Mouse (Mus musculus) brain, embryonic 14.5 days (tissue): Measurements from ENCODE around the gene Lsg1. TPM values are rescaled to one million over a fixed set of nuclear protein-coding genes. Genes with fewer than 3 reads are reported as not detected.
A peak's percentile ranks its signal among the peaks of the same experiment; 100 is the strongest.

Experiments
- DNase-seq: peaks from one replicate; pipeline ENCODE4 v3.0.0-alpha.2; 2011; ENCODE audit warnings: low read depth
- CTCF ChIP-seq: fragments of 200-500 bp; IDR thresholded peaks from 2 replicates; pipeline ENCODE4 v1.5.1; 2012; ENCODE audit warnings: inconsistent platforms, mild to moderate bottlenecking, moderate library complexity, borderline replicate concordance; ENCODE audit not compliant: insufficient read depth, insufficient read length; ENCODE audit errors: extremely low read depth
- POLR2A ChIP-seq: fragments of 200-500 bp; IDR thresholded peaks from 2 replicates; pipeline ENCODE4 v1.6.1; 2012; ENCODE audit warnings: mild to moderate bottlenecking, inconsistent platforms, borderline replicate concordance; ENCODE audit not compliant: poor library complexity, insufficient read depth, insufficient read length, severe bottlenecking; ENCODE audit errors: extremely low read depth
- polyA plus RNA-seq: library from polyadenylated mRNA; depleted of rRNA; stranded (reverse); fragments of >200 nt; gene quantifications from 2 replicates; pipeline ENCODE4 v1.2.3, GENCODE M21; 2012

Gene Lsg1
- polyA plus RNA-seq, 1 experiment: 29.1 TPM

DNA sequence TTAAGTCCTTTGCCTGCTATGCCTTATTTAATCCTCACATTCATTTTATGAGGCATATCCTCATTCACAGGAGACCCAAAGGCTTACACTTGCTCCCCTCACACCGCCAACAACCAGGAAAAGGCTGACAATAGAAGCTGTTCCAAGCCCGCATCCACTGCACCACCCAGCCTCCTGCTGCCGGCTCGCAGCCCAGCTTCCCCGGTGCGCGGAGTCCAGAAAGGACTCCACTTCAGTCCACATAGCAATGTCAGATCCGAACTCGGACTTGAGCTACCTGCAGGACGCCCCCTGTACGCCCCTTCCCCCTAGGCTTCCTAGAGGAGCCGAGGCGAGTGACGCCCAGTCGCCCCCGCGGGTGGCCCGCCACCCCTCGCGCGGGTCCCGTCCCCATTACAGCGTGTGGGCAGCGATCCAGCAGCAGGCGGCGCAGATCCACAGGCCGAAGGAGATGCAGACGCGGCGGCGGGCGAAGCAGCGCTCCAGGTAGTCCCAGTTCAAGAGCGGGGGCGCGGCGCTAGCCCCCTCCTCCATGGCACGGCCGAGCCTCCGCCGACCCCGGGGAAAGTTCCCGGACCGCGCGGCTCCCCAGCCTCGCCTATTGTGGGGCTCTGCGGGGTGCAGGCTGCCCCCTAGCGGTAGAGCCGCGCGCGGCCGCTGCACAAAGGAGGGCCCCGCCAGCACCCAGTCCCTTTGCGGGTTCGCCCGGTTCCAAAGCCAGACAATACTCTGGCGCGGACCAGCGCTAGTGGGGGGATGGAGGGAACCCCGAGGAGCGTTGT lies 37.2 kb downstream of the Lsg1 start:
- DNase-seq: peak; percentile 88
- TF ChIP-seq POLR2A: peak; percentile 90
- peak; percentile 88 for TF ChIP-seq CTCF

DNA sequence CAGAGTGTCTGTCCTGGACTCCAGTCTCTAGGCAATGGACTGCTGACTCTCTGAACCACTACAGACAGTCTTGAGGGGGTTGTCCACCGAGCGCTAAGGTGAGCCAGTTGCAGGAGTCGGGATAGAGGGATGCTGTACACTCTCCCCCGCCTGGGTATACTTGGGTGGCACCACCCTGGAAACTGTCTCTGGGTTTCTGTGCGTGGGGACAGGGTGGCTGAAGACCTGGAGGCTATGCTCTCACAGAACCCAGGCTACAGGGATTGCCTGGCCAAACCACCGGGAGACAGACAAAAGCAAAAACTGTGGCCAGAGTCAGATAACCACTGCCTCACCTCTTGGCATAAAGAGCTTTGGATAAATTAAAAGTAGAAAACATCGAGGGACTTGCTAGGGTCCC lies 37.9 kb downstream of the Lsg1 start:
- TF ChIP-seq POLR2A (no peak), CTCF (no peak)
- DNase-seq: no peak

DNA sequence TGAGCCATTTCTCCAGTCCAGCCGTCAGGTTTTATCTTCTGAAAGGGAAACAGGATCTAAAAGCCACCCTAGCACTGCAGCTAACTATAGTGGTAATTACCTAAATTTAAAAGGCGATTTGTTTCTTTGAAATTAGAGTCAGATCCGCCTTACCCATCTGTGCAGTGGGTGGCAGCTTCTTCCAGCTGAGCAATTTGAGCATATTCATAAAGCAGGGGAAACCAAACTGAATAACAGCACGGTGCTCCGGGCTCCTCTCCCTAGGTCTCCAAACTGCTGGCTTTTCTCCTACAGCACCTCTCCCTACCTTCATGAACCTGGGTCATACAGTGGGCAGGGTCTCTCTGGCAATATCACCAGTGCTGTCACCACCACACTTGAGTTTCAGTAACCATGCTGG lies 39.1 kb downstream of the Lsg1 start:
- no peak for TF ChIP-seq POLR2A
- no peak for TF ChIP-seq CTCF
- no peak for DNase-seq

DNA sequence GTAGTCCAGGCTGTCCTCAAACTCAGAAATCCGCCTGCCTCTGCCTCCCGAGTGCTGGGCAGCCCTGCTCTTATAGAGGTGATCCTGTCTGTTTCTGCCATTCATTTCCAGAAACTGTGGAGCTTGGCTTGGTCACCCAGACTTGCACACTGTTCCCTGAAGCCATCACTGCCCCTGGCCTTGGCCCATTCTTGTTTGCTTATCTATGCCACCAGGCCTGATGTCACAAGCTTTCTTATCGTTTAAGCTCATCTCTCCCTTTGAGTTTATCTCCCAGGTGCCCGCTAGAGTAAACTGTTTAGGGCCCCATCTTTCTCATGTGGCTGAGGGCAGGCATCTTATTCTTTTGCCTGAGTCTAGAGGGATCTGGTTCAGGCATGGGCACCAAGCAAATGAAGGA lies 42.7 kb downstream of the Lsg1 start:
- DNase-seq: no peak
- TF ChIP-seq POLR2A: no peak
- no peak for TF ChIP-seq CTCF

DNA sequence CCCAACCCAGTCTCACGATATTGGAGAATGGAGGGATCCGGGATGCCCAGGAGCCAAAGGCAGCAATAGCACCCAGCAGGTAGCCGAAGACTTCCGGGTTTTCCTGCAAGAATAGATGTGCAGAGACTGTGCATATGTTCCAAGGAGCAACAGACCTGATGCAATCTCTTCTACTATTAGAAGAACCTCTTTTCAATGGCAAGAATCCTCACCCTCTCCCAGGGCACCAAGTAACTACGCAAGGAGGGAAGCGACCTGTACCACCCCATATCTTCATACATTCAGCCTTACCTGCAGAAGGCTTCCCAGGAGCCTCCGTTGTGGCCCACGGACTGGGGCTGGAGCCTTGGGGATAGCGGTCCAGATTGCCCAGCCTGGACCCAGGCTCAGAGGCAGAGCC lies 44.0 kb downstream of the Lsg1 start:
- no peak for DNase-seq
- no peak for TF ChIP-seq POLR2A
- TF ChIP-seq CTCF: no peak

DNA sequence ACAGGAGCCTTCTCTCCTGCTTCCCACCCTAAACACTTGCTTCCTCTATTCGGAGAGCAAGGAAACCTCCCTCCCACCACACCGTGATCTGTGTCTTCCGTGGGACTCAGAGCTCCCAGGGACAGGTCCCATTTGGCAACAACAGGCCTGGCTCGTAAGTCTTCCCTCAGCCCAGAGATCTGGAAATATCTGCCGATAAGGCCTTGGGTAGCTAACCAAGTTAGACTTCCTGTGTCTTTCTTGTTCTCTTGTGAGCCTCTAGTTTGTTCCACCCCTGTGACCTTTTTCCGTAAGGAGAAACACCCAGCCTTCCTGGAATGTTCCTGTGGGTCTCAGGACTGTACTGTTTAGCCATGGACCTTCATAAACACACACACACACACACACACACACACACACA lies 44.6 kb downstream of the Lsg1 start:
- no peak for DNase-seq
- no peak for TF ChIP-seq POLR2A
- TF ChIP-seq CTCF: no peak

DNA sequence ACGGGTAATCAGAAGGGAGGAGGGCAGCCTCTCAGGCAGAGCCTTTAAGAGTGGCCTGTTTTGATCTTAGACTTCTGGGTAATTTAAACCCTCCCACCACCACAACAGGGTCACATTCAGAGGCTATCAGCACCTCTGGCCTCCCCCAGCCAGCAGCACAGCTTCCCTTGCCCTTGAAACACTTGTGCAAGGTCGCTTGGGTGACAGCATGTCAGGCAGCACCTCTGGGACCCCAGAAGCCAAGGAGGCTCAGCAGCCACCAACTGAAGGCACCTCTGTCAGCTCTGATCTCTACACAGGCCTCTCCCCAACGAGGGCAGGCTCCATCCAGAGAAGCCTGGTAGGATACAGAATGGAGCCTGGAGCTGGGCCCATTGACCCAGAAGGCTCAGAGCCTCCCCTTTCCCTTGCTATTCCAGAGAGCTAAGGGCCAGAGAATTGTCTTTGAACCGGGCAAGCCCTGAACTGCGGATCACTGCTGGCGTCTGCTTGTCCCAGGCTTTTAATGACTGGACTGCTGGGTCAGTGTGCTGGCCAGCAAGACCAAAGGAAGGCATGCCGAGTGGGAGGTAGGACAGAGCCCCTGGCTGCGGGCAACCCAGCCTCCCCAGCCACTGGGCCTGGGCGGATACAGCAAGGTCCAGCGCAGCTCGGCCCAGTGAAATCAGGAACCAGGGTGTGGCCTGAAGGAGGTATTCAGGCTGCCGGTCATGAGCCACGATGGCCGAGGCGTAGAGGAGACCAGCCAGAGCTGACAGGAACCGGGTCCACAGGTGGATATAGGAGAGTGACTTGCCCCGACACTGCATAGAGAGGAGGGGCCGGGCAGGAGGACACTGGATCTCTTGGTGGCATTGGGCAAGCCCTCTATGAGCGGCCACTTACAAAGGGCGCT lies 47.0 kb downstream of the Lsg1 start:
- no peak for DNase-seq
- TF ChIP-seq CTCF (no peak), POLR2A (no peak)

DNA sequence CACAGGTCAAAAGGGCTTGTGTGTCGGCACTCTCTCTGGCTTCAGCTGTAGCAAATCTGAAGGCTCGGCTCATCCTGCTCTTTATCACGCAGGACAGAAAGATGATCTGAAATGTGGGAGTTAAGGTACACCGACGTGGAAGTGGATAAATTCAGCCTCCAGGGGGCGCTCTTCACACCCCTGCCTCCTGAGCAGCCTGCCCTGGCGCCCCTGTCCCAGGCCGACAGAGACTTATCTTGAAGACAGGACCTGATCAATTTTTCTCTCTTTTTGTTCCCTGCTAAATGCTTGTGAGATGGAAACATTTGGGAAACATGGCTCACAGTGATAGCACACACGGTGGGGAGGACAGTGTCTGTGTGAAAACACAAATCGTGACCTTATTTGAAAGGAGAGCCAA lies 48.0 kb downstream of the Lsg1 start:
- DNase-seq: peak; percentile 72

DNA sequence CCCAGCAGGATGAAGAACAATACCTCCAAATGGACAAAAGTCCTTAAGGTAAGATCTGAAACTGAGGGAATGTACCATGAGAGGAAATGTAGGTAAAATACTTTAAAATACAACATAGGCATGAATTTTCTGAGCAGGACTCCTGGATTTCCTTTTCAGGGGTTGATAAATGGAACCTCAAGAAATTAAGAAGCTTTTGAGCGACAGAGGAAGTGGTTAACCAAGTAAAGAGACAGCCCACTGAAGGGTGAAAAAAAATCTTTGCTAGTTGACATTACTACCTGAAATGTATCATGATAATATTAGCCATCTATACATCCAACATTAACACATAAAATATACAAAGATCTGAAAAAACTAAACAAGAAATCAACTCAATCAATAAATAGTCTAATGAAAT lies 52.3 kb downstream of the Lsg1 start:
- DNase-seq: no peak
- TF ChIP-seq POLR2A (no peak), CTCF (no peak)

More for the DNA sequence above, 48.0 kb downstream of the Lsg1 start:
- TF ChIP-seq CTCF (peak; percentile 84), POLR2A (no peak)

DNA sequence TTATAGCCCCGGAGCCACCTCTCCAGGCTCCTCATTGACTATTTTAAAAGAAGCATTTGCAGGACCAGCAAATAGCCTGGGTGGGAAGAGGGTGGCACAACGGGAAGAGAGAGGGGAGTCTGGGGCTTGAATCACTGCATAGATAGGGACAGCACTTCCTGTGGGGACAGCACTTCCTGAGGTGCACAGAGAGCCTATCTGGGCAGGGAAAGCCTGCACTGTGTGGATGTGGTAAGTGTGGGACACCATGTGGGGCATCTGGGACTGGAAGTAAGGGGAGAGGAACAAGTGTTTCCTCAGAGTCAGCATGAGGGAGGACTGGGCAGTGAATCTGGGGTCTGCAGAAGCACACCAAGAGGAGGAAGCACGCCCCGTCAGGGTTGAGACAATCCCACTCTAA lies 53.8 kb downstream of the Lsg1 start:
- DNase-seq: no peak
- TF ChIP-seq CTCF: no peak

DNA sequence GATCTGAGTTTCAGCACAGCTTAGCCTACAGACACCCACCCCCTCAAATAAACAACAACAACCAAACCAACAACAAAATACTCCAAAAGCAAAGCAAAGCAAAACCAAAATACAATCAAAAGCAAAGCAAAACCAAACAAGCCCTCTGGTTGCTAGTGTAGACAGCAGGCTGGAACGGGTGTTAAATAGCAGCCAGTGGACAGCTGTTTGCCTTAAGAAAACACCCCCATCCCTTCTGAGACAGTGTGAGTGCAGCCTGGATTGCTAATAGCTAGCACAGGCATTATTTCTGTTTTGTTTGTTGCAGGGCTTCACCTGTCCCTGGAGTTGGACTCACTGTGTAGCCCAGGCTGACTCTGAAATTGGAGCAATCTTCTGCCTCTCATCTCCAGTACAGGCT lies 54.5 kb downstream of the Lsg1 start:
- DNase-seq: no peak
- TF ChIP-seq POLR2A: no peak
- TF ChIP-seq CTCF: no peak
